Mouse (Mus musculus) embryonic facial prominence, embryonic 11.5 days (tissue): ENCODE results near the gene D7Ertd443e. TPM values are rescaled to one million over a fixed set of nuclear protein-coding genes. Genes with fewer than 3 reads are reported as not detected.

ENCODE experiments used
- ATAC-seq: fragments of 200-750 bp; cut with Nextera tagmentation; replicated peaks from 2 replicates; pipeline ENCODE4 v1.8.0; 2017; ENCODE audit warnings: low read depth; ENCODE audit not compliant: insufficient number of reproducible peaks, low FRiP score, low TSS enrichment
- DNase-seq: peaks from one replicate; pipeline ENCODE4 v3.0.0-alpha.2; 2015; ENCODE audit warnings: low spot score
- H3K27ac ChIP-seq: fragments of 300-500 bp; sonication (generic); replicated peaks from 2 replicates; pipeline ENCODE4 v1.5.1; 2014; ENCODE audit warnings: mild to moderate bottlenecking, low read depth, low read length, control low read depth
- H3K27me3 ChIP-seq: fragments of 300-500 bp; sonication (generic); 2 replicates; pipeline ENCODE4 v1.6.1; 2014; ENCODE audit warnings: mild to moderate bottlenecking, low read length, moderate library complexity, mixed read lengths; ENCODE audit not compliant: control insufficient read depth, insufficient read depth
- H3K36me3 ChIP-seq: fragments of 300-500 bp; sonication (generic); replicated peaks from 2 replicates; pipeline ENCODE4 v1.6.1; 2014; ENCODE audit warnings: low read depth, mild to moderate bottlenecking, low read length, moderate library complexity, mixed read lengths; ENCODE audit not compliant: control insufficient read depth, insufficient read depth
- H3K4me1 ChIP-seq: fragments of 300-500 bp; sonication (generic); 2 replicates; pipeline ENCODE4 v1.6.1; 2014; ENCODE audit warnings: low read length, mixed read lengths; ENCODE audit not compliant: control insufficient read depth, insufficient read depth
- H3K4me2 ChIP-seq: fragments of 300-500 bp; sonication (generic); 2 replicates; pipeline ENCODE4 v1.6.1; 2014; ENCODE audit warnings: low read depth, mild to moderate bottlenecking, control low read depth, low read length, moderate library complexity
- H3K4me3 ChIP-seq: fragments of 300-500 bp; sonication (generic); 2 replicates; pipeline ENCODE4 v1.5.1; 2014; ENCODE audit warnings: low read depth, low read length, control low read depth
- H3K9ac ChIP-seq: fragments of 300-500 bp; sonication (generic); replicated peaks from 2 replicates; pipeline ENCODE4 v1.6.1; 2014; ENCODE audit warnings: mild to moderate bottlenecking, control low read depth, low read length
- H3K9me3 ChIP-seq: fragments of 300-500 bp; sonication (generic); replicated peaks from 2 replicates; pipeline ENCODE4 v1.6.1; 2016; ENCODE audit warnings: mild to moderate bottlenecking, low read length, inconsistent platforms, mixed read lengths; ENCODE audit not compliant: control insufficient read depth
- whole genome bisulfite sequencing: fragments of 180-500 bp; shearing (Covaris S2); extraction: QIAGEN DNeasy Blood & Tissue Kit; methylation state at CpG from one replicate; pipeline ENCODE4 v1.1.7; 2014; 5-methylcytosine and 5-hydroxymethylcytosine counted together
- polyA plus RNA-seq: library from polyadenylated mRNA; unstranded; fragments of >200 nt; fragmentation: Nextera tagmentation; extraction: Ambion mirVana; gene quantifications from 2 replicates; pipeline ENCODE4 v1.2.1, GENCODE M21; 2014

The D7Ertd443e gene
- polyA plus RNA-seq, 1 experiment from 2014 or later = 0.07 TPM

- DNase-seq (no peak), ATAC-seq (no peak)
- H3K4me1 ChIP-seq = no peaks in the 10 kb centered on the region
- H3K27ac ChIP-seq = no peak overlapping the region
- no peak overlapping the region for H3K9ac ChIP-seq
- H3K4me3 ChIP-seq = no peak overlapping the region
- H3K4me2 ChIP-seq = no peak overlapping the region
- no peaks in the 10 kb centered on the region for H3K36me3 ChIP-seq
- WGBS = 77% methylated on average over 6 of the region's 6 CpGs
- no peaks in the 10 kb centered on the region for H3K9me3 ChIP-seq
- no peaks in the 10 kb centered on the region for H3K27me3 ChIP-seq
Observed at GRCm38 (mm10) chr7:134287570-134288222, 97.8 kb downstream of the D7Ertd443e start.

DNA sequence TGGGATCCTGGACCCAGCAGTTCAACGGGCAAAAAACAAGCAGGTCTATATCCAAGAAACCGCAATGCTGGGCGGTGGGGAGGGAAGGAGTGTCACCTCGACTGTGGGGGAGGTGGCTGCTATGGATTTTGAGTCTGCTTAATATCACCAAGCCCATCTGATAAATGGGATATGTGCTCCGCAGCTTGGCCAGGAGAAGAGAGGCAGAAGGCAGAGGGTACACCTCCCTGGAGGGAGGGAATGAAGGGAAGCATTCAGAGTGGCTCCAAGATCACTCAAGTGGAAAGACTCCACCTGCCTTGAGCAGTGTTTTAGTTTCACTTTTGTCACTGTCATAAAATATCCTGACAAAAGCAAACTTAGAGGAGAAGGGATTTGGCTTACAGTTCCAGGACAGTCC lies 112.5 kb downstream of the D7Ertd443e start:
- Histone ChIP-seq H3K27ac (no peak overlapping the region), H3K9ac (no peak overlapping the region), H3K27me3 (no peaks in the 10 kb centered on the region), H3K4me2 (no peak overlapping the region), H3K4me1 (no peaks in the 10 kb centered on the region), H3K4me3 (no peak overlapping the region), H3K9me3 (no peaks in the 10 kb centered on the region), H3K36me3 (no peaks in the 10 kb centered on the region)
- DNase-seq = no peak
- no peak for ATAC-seq
- 85% methylated on average over 5 of the region's 5 CpGs for WGBS

DNA sequence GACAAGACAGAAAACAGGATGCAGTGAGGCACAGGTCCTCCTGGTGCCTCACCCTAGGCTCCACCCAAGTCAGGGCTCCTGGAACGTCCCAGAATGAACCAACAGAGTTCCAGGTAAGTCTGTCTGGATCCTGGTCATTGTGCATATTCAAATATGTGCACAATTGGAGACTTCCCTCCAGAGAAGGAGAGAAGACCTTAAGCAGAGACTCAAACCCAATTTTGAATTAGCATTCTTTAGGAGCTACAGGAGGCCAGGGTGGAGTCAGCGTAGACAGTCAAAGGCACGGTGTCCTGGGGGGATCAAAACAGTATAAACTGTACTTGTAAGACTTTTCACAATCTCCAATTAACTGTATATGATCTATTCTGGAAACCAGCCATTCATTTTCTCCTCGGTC lies 113.0 kb downstream of the D7Ertd443e start:
- no peak overlapping the region for H3K9ac ChIP-seq
- no peak overlapping the region for H3K27ac ChIP-seq
- no peaks in the 10 kb centered on the region for H3K9me3 ChIP-seq
- no peaks in the 10 kb centered on the region for H3K36me3 ChIP-seq
- H3K4me3 ChIP-seq = no peak overlapping the region
- ATAC-seq = no peak
- no peaks in the 10 kb centered on the region for H3K4me1 ChIP-seq
- no peak overlapping the region for H3K4me2 ChIP-seq
- no peaks in the 10 kb centered on the region for H3K27me3 ChIP-seq
- no peak for DNase-seq
- 82% methylated on average over 4 of the region's 4 CpGs for WGBS

GRCm38 (mm10) chr7:134265783-134266182 lies 119.7 kb downstream of the D7Ertd443e start:
- Histone ChIP-seq H3K4me1 (no peaks in the 10 kb centered on the region), H3K27me3 (no peaks in the 10 kb centered on the region), H3K4me2 (no peak overlapping the region), H3K36me3 (no peaks in the 10 kb centered on the region), H3K9ac (no peak overlapping the region), H3K27ac (no peak overlapping the region), H3K9me3 (no peaks in the 10 kb centered on the region), H3K4me3 (no peak overlapping the region)
- no peak for DNase-seq
- ATAC-seq = no peak
- WGBS = 80% methylated on average over 4 of the region's 4 CpGs

- peak; percentile 52; the same call in 1 of the 2 replicates for ATAC-seq
- H3K9me3 ChIP-seq = no peaks in the 10 kb centered on the region
Observed at GRCm38 (mm10) chr7:134263146-134263906, 122.1 kb downstream of the D7Ertd443e start.

GRCm38 (mm10) chr7:134261003-134261701 lies 124.3 kb downstream of the D7Ertd443e start:
- Histone ChIP-seq H3K4me3 (no peak overlapping the region), H3K27me3 (no peaks in the 10 kb centered on the region), H3K36me3 (no peaks in the 10 kb centered on the region), H3K9ac (no peak overlapping the region), H3K4me2 (no peak overlapping the region), H3K27ac (no peak overlapping the region), H3K4me1 (no peaks in the 10 kb centered on the region), H3K9me3 (no peaks in the 10 kb centered on the region)
- DNase-seq (no peak), ATAC-seq (no peak)
- WGBS = 42% methylated on average over 4 of the region's 4 CpGs

More at GRCm38 (mm10) chr7:134263146-134263906, 122.1 kb downstream of the D7Ertd443e start:
- WGBS = 38% methylated on average over 4 of the region's 4 CpGs
- H3K4me1 ChIP-seq = no peaks in the 10 kb centered on the region
- H3K27ac ChIP-seq = no peak overlapping the region
- no peak overlapping the region for H3K4me2 ChIP-seq
- H3K4me3 ChIP-seq = no peak overlapping the region
- H3K36me3 ChIP-seq = no peaks in the 10 kb centered on the region
- no peaks in the 10 kb centered on the region for H3K27me3 ChIP-seq
- DNase-seq = peak; percentile 78
- no peak overlapping the region for H3K9ac ChIP-seq

DNA sequence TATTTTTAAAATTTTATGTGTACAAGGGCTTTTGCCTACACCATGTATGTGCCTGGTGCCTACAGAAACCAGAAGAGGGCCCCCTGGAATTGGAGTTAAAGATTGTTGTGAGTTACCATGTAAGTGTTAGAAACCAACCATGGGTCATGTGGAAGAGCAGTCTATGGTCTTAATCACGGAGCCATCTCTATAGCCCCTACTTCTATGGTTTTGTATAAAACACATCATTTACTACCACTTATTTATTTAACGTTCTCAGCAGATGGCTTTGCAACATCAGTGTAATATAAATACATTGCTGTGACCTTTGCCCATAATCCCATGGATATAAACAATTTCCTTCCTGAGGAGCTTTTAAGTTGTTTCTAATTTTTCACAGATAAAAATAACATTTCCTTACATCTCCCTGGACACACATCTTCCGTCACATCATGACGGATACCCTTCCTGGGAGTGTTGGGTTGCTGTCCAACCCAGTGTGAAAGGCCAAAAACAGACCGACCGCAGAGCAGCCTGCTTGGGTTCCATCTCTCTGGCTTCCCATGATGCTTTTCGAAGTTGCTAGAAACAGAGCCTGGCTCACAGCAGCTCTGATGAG lies 135.1 kb downstream of the D7Ertd443e start:
- H3K36me3 ChIP-seq = no peaks in the 10 kb centered on the region
- DNase-seq = no peak
- ATAC-seq = no peak
- no peak overlapping the region for H3K27ac ChIP-seq
- no peak overlapping the region for H3K4me2 ChIP-seq
- no peak overlapping the region for H3K4me3 ChIP-seq
- H3K9me3 ChIP-seq = no peaks in the 10 kb centered on the region
- no peaks in the 10 kb centered on the region for H3K4me1 ChIP-seq
- no peaks in the 10 kb centered on the region for H3K27me3 ChIP-seq
- 79% methylated on average over 7 of the region's 7 CpGs for WGBS
- no peak overlapping the region for H3K9ac ChIP-seq
